In genomic region chr5:143687589-143687988, GRCm38 (mm10) we compare ENCODE assay signal across 19 mouse cellular contexts.
"Had no signal": no experiment of that assay in that cellular context is flagged by ENCODE, and none has a peak within 500 bp of the region (broad histone marks: within the 10 kb centered on the region; RNA-seq: fewer than 3 reads in every experiment).

No protein-coding gene starts in this region.

- H3K4me3 ChIP-seq: midbrain, embryonic 10.5 days; midbrain, embryonic 12.5 days; myocyte; neural tube, embryonic 13.5 days; neural tube, embryonic 15.5 days had no signal

- ATAC-seq: midbrain, embryonic 16.5 days had no signal

- H3K27ac ChIP-seq: midbrain, embryonic 10.5 days; midbrain, embryonic 12.5 days; neural tube, embryonic 13.5 days; neural tube, embryonic 15.5 days had no signal

- DNase-seq: lung, adult 18-20 months; lung, embryonic 14.5 days; lung, postnatal 10 days; lung, postnatal 4 days; midbrain, embryonic 14.5 days; retina, postnatal 1 day; right cerebral cortex, adult 18-20 months; right cerebral cortex, postnatal 25 days; right cerebral cortex, postnatal 4 days; spleen, adult 18-20 months; thymus, adult 18-20 months; thymus, postnatal 14 days; thymus, postnatal 36 days had no signal
